Mouse (Mus musculus) hindbrain, embryonic 15.5 days (tissue): ENCODE measurements at regions not wholly inside any gene's neighbourhood (a gene's known extent, or its start where the extent isn't known, plus 50 kb on each side); places are given as distances from the start of the nearest gene placed in this dataset.
A peak's percentile ranks its signal among the peaks of the same experiment; 100 is the strongest.

Source experiments
- ATAC-seq: fragments of 200-750 bp; cut with Nextera tagmentation; 2 replicates; pipeline ENCODE4 v1.8.0; 2017; ENCODE audit warnings: low read depth, moderate number of reproducible peaks, moderate TSS enrichment; ENCODE audit not compliant: low FRiP score
- H3K27ac ChIP-seq: fragments of 300-500 bp; sonication (generic); replicated peaks from 2 replicates; pipeline ENCODE4 v1.5.1; 2015; ENCODE audit warnings: mild to moderate bottlenecking, inconsistent platforms
- H3K27me3 ChIP-seq: fragments of 300-500 bp; sonication (generic); 2 replicates; pipeline ENCODE4 v1.6.1; 2015; ENCODE audit warnings: control low read depth, inconsistent platforms
- H3K36me3 ChIP-seq: fragments of 300-500 bp; sonication (generic); 2 replicates; pipeline ENCODE4 v1.6.1; 2015; ENCODE audit warnings: control low read depth, inconsistent platforms
- H3K4me1 ChIP-seq: fragments of 300-500 bp; sonication (generic); replicated peaks from 2 replicates; pipeline ENCODE4 v1.6.1; 2015; ENCODE audit warnings: control low read depth, inconsistent platforms
- H3K4me2 ChIP-seq: fragments of 300-500 bp; sonication (generic); 2 replicates; pipeline ENCODE4 v1.6.1; 2015; ENCODE audit warnings: moderate library complexity, mild to moderate bottlenecking, inconsistent platforms
- H3K4me3 ChIP-seq: fragments of 300-500 bp; sonication (generic); 2 replicates; pipeline ENCODE4 v1.5.1; 2015; ENCODE audit warnings: mild to moderate bottlenecking, inconsistent platforms
- H3K9ac ChIP-seq: fragments of 300-500 bp; sonication (generic); 2 replicates; pipeline ENCODE4 v1.6.1; 2015; ENCODE audit warnings: inconsistent platforms
- H3K9me3 ChIP-seq: fragments of 300-500 bp; sonication (generic); 2 replicates; pipeline ENCODE4 v1.6.1; 2016; ENCODE audit warnings: control low read depth, inconsistent platforms
- WGBS: fragments of 180-500 bp; shearing (Covaris S2); methylation state at CpG from one replicate; pipeline ENCODE4 v1.1.7; 2015; 5-methylcytosine and 5-hydroxymethylcytosine counted together

DNA sequence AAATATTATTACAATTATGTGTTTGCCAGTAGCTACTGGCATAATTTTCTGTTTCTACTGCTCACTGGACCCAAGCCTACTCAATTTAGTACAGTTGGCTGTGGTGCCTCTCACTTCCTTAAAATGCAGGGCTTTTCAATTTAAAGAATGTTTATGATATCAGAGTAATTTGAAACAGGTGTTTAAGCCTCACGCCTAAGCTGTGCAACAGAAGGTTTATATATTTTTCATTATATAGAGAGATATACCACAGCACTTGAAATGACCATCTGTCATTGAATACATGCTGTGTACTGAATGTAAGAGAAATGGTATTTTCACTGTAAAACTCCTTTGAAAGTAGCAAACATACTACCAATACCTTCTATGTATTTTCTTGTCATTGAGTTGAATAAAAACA lies 376.8 kb downstream of the Otol1 start:
- Histone ChIP-seq H3K27ac (no peak overlapping the region), H3K9ac (no peak overlapping the region), H3K4me2 (no peak overlapping the region), H3K9me3 (no peaks in the 10 kb centered on the region), H3K36me3 (no peaks in the 10 kb centered on the region), H3K27me3 (no peaks in the 10 kb centered on the region), H3K4me3 (no peak overlapping the region), H3K4me1 (no peaks in the 10 kb centered on the region)
- ATAC-seq: no peak
- 86% methylated on average over 1 of the region's 1 CpGs for WGBS

GRCm38 (mm10) chr3:70385961-70386360 lies 378.5 kb downstream of the Otol1 start:
- Histone ChIP-seq H3K4me1 (no peaks in the 10 kb centered on the region), H3K9ac (no peak overlapping the region), H3K9me3 (no peaks in the 10 kb centered on the region), H3K4me3 (no peak overlapping the region), H3K27ac (no peak overlapping the region), H3K36me3 (no peaks in the 10 kb centered on the region), H3K27me3 (no peaks in the 10 kb centered on the region), H3K4me2 (no peak overlapping the region)
- ATAC-seq: no peak
- 90% methylated on average over 4 of the region's 4 CpGs for WGBS

GRCm38 (mm10) chr3:70401187-70401586 lies 393.8 kb downstream of the Otol1 start:
- Histone ChIP-seq H3K27ac (no peak overlapping the region), H3K9me3 (no peaks in the 10 kb centered on the region), H3K4me3 (no peak overlapping the region), H3K9ac (no peak overlapping the region), H3K36me3 (no peaks in the 10 kb centered on the region), H3K4me1 (no peaks in the 10 kb centered on the region), H3K4me2 (no peak overlapping the region), H3K27me3 (no peaks in the 10 kb centered on the region)
- WGBS: 67% methylated on average over 2 of the region's 2 CpGs
- ATAC-seq: no peak

DNA sequence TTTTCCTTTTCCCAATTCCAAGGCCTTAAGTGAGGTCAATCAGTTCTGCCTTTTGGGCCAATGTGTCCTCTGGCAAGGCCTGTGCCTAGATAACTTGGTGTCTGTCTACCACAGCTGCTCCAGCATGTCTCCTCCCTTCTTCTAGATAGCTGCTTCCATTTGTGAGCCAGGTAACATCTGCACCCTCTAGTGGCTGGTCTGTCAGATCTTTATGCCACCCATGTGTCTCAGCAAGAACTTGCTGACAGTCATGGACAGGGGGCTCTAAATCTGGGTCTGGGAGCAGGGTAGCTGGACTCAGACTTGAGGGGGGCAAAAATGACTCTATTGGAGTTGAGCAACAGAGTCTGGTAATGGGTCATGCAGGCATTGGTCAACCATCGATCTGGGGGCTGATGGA lies 399.2 kb downstream of the Otol1 start:
- no peaks in the 10 kb centered on the region for H3K27me3 ChIP-seq
- no peaks in the 10 kb centered on the region for H3K9me3 ChIP-seq
- H3K9ac ChIP-seq: no peak overlapping the region
- H3K4me3 ChIP-seq: no peak overlapping the region
- no peak for ATAC-seq
- WGBS: 100% methylated on average over 1 of the region's 1 CpGs
- H3K36me3 ChIP-seq: no peaks in the 10 kb centered on the region
- no peak overlapping the region for H3K27ac ChIP-seq
- H3K4me1 ChIP-seq: no peaks in the 10 kb centered on the region
- H3K4me2 ChIP-seq: no peak overlapping the region

GRCm38 (mm10) chr3:70418273-70418672 lies 410.9 kb downstream of the Otol1 start:
- H3K4me1 ChIP-seq: no peaks in the 10 kb centered on the region
- WGBS: 76% methylated on average over 4 of the region's 4 CpGs

GRCm38 (mm10) chr3:70422016-70422415 lies 414.6 kb downstream of the Otol1 start:
- ATAC-seq: no peak
- WGBS: 96% methylated on average over 1 of the region's 1 CpGs

More at GRCm38 (mm10) chr3:70418273-70418672, 410.9 kb downstream of the Otol1 start:
- no peak for ATAC-seq
- Histone ChIP-seq H3K4me3 (no peak overlapping the region), H3K27me3 (no peaks in the 10 kb centered on the region), H3K9me3 (no peaks in the 10 kb centered on the region), H3K27ac (no peak overlapping the region), H3K36me3 (no peaks in the 10 kb centered on the region), H3K9ac (no peak overlapping the region), H3K4me2 (no peak overlapping the region)

GRCm38 (mm10) chr3:70422669-70423068 lies 415.3 kb downstream of the Otol1 start:
- WGBS: 72% methylated on average over 3 of the region's 3 CpGs
- no peak overlapping the region for H3K4me3 ChIP-seq
- ATAC-seq: no peak

More at GRCm38 (mm10) chr3:70422016-70422415, 414.6 kb downstream of the Otol1 start:
- Histone ChIP-seq H3K4me3 (no peak overlapping the region), H3K27ac (no peak overlapping the region), H3K27me3 (no peaks in the 10 kb centered on the region), H3K4me1 (no peaks in the 10 kb centered on the region), H3K9me3 (no peaks in the 10 kb centered on the region), H3K36me3 (no peaks in the 10 kb centered on the region), H3K9ac (no peak overlapping the region), H3K4me2 (no peak overlapping the region)

DNA sequence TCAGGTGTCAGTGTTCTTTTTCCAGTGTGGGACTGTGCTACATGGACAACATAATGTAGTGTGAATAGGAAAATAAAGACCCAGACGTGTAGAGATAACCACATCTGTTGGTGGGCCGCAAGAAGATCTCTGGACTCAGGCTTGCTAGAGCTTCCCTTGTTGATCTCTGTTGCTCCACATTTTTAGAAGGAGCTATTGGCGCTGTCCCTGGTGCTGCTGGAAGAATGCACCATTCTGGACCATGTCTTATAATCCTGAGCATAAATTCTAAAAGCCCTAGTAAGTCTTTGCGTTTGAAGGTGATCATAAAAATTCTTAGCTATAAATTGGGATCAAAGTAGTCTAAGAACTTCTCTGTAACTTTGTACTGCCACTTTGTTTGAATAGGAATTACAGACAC lies 429.3 kb downstream of the Otol1 start:
- Histone ChIP-seq H3K4me1 (no peaks in the 10 kb centered on the region), H3K9me3 (no peaks in the 10 kb centered on the region), H3K4me3 (no peak overlapping the region), H3K9ac (no peak overlapping the region), H3K27ac (no peak overlapping the region), H3K36me3 (no peaks in the 10 kb centered on the region), H3K4me2 (no peak overlapping the region), H3K27me3 (no peaks in the 10 kb centered on the region)
- WGBS: 82% methylated on average over 4 of the region's 4 CpGs
- ATAC-seq: no peak

More at GRCm38 (mm10) chr3:70422669-70423068, 415.3 kb downstream of the Otol1 start:
- H3K4me1 ChIP-seq: no peaks in the 10 kb centered on the region
- no peaks in the 10 kb centered on the region for H3K36me3 ChIP-seq
- no peak overlapping the region for H3K27ac ChIP-seq
- no peaks in the 10 kb centered on the region for H3K9me3 ChIP-seq
- no peak overlapping the region for H3K4me2 ChIP-seq
- no peak overlapping the region for H3K9ac ChIP-seq
- H3K27me3 ChIP-seq: no peaks in the 10 kb centered on the region

DNA sequence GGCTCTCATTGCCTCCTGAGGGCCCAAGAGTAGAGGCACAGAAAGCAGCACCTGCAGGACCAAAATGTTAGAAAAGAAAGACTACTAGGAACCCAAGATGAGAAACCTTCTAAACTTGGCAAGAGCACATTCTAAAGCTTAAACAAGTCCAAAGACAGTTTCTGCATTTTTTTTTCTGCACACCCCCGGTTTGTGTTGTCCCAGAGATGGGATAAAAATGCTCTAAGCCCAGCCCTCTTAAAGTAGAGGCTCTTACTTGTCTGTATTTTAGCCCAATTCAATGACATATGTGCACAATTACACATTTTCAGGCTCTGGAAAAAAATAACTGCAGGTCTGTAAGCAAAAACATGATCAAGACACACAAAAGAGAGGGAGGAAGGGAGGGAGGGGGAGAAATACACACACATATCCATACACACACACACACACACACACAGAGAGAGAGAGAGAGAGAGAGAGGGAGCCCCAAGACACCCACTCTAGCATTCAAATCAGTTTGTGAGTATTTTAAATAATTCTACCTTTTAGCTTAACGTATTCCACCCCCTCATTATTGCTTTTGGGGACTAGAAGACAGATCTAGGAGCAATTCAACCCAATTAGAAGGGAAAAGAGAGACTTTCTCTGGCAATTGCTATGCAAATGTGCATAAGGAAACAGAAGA lies 449.9 kb downstream of the Otol1 start:
- 52% methylated on average over 2 of the region's 2 CpGs for WGBS
- no peaks in the 10 kb centered on the region for H3K4me1 ChIP-seq
- H3K9me3 ChIP-seq: no peaks in the 10 kb centered on the region
- no peak for ATAC-seq
- H3K4me3 ChIP-seq: no peak overlapping the region
- no peak overlapping the region for H3K9ac ChIP-seq
- no peak overlapping the region for H3K27ac ChIP-seq
- H3K36me3 ChIP-seq: no peaks in the 10 kb centered on the region
- H3K4me2 ChIP-seq: no peak overlapping the region
- H3K27me3 ChIP-seq: no peaks in the 10 kb centered on the region

- Histone ChIP-seq H3K36me3 (no peaks in the 10 kb centered on the region), H3K27me3 (no peaks in the 10 kb centered on the region), H3K4me1 (no peaks in the 10 kb centered on the region), H3K9ac (no peak overlapping the region), H3K27ac (no peak overlapping the region), H3K4me2 (no peak overlapping the region), H3K9me3 (no peaks in the 10 kb centered on the region), H3K4me3 (no peak overlapping the region)
- no peak for ATAC-seq
- 75% methylated on average over 2 of the region's 2 CpGs for WGBS
Measured at GRCm38 (mm10) chr3:70460811-70461210, 453.4 kb downstream of the Otol1 start.

GRCm38 (mm10) chr3:70463221-70463620 lies 455.8 kb downstream of the Otol1 start:
- Histone ChIP-seq H3K4me2 (no peak overlapping the region), H3K9me3 (no peaks in the 10 kb centered on the region), H3K27me3 (no peaks in the 10 kb centered on the region)

DNA sequence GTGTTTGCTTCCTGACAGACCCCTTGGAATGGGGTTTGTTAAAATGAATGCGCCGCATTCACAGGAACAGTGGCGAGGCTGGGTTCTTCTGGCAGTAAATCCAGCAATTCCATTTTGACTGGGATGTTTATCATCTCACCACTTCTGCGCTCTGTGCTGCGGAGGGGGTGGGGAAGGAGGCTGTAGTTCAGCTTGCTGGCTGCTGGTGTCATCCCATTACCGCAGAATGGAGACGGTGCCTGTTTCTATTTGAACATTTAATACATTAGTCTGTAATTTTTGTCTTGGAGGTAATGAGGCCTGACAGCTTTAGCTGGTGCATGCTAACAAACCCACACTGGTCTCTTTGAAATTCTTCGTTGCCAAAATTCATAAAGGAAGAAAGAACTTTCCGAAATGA lies 475.1 kb downstream of the Otol1 start:
- H3K27me3 ChIP-seq: no peaks in the 10 kb centered on the region
- whole genome bisulfite sequencing: 25% methylated on average over 9 of the region's 9 CpGs
- peak; percentile 95 for ATAC-seq
- H3K4me2 ChIP-seq: peak overlapping the region; percentile 33
- no peak overlapping the region for H3K9ac ChIP-seq
- 0 out of 2 replicates have a peak overlapping the region, but pooled peaks have one; percentile 11 for H3K4me3 ChIP-seq
- H3K4me1 ChIP-seq: peaks cover 12% of the 10 kb centered on the region
- H3K36me3 ChIP-seq: no peaks in the 10 kb centered on the region
- no peaks in the 10 kb centered on the region for H3K9me3 ChIP-seq
- H3K27ac ChIP-seq: peak overlapping the region; percentile 52

More at GRCm38 (mm10) chr3:70463221-70463620, 455.8 kb downstream of the Otol1 start:
- Histone ChIP-seq H3K27ac (no peak overlapping the region), H3K4me3 (no peak overlapping the region), H3K36me3 (no peaks in the 10 kb centered on the region), H3K9ac (no peak overlapping the region), H3K4me1 (no peaks in the 10 kb centered on the region)
- ATAC-seq: no peak
